11 mouse cellular contexts compared by ENCODE assay signal in genomic region chr16:44565328-44566210, GRCm38 (mm10). TPM values are rescaled to one million over a fixed set of nuclear protein-coding genes. Genes with fewer than 3 reads are reported as not detected.
A peak's percentile ranks its signal among the peaks of the same experiment; 100 is the strongest.
DNase-seq lines count a peak whose midpoint lies in the region; ATAC-seq and TF ChIP-seq lines count a peak whose summit lies in the region.
"Had no signal": no experiment of that assay in that cellular context is flagged by ENCODE, and none has a peak within 500 bp of the region (broad histone marks: within the 10 kb centered on the region; RNA-seq: fewer than 3 reads in every experiment).

No protein-coding gene starts in this region.

- 50% methylated on average over 22 of the region's 22 CpGs for WGBS in heart, embryonic 12.5 days
- 28% methylated on average over 22 of the region's 22 CpGs for WGBS in embryonic facial prominence, embryonic 11.5 days
- 35% methylated on average over 22 of the region's 22 CpGs for WGBS in hindbrain, embryonic 11.5 days
- 18% methylated on average over 22 of the region's 22 CpGs for WGBS in midbrain, postnatal 0 days

- H3K9me3 ChIP-seq in heart, embryonic 12.5 days (replicated peaks): peaks cover 3% of the 10 kb centered on the region; the same call in 1 of the 2 replicates
- H3K9me3 ChIP-seq in embryonic facial prominence, embryonic 11.5 days (replicated peaks; ENCODE audit: control insufficient read depth, low read length): no peaks in the 10 kb centered on the region
- no peaks in the 10 kb centered on the region for H3K9me3 ChIP-seq in hindbrain, embryonic 11.5 days (ENCODE audit: control insufficient read depth, low read length)
- H3K9me3 ChIP-seq in midbrain, postnatal 0 days (ENCODE audit: low read length): no peaks in the 10 kb centered on the region

- no peaks in the 10 kb centered on the region for H3K27me3 ChIP-seq in heart, embryonic 12.5 days (replicated peaks)
- no peaks in the 10 kb centered on the region for H3K27me3 ChIP-seq in embryonic facial prominence, embryonic 11.5 days (ENCODE audit: control insufficient read depth, insufficient read depth, low read length)
- no peaks in the 10 kb centered on the region for H3K27me3 ChIP-seq in hindbrain, embryonic 11.5 days (ENCODE audit: control insufficient read depth, insufficient read depth, low read length)
- H3K27me3 ChIP-seq in midbrain, postnatal 0 days (ENCODE audit: insufficient read depth, low read length): no peaks in the 10 kb centered on the region

- no peak for ATAC-seq in heart, embryonic 12.5 days (ENCODE audit: insufficient number of reproducible peaks, low FRiP score)
- ATAC-seq in embryonic facial prominence, embryonic 11.5 days (replicated peaks; ENCODE audit: insufficient number of reproducible peaks, low FRiP score, low TSS enrichment, low read depth): peak; percentile 81
- peak; percentile 70 for ATAC-seq in hindbrain, embryonic 11.5 days (ENCODE audit: low FRiP score)
- peak; percentile 66 for ATAC-seq in midbrain, postnatal 0 days (ENCODE audit: low FRiP score)

- no peak overlapping the region for H3K4me3 ChIP-seq in heart, embryonic 12.5 days
- peak overlapping the region; percentile 10; the same call in 1 of the 2 replicates for H3K4me3 ChIP-seq in embryonic facial prominence, embryonic 11.5 days (ENCODE audit: low read depth, low read length)
- H3K4me3 ChIP-seq in hindbrain, embryonic 11.5 days (ENCODE audit: low read depth, low read length): no peak overlapping the region
- peak overlapping the region; percentile 12; the same call in 1 of the 2 replicates for H3K4me3 ChIP-seq in midbrain, postnatal 0 days (ENCODE audit: low read depth, low read length)

- peak overlapping the region; percentile 6; the same call in 1 of the 2 replicates for H3K4me2 ChIP-seq in heart, embryonic 12.5 days
- H3K4me2 ChIP-seq in embryonic facial prominence, embryonic 11.5 days (ENCODE audit: low read depth, low read length): peak overlapping the region; percentile 25
- peak overlapping the region; percentile 12; the same call in 1 of the 2 replicates for H3K4me2 ChIP-seq in hindbrain, embryonic 11.5 days (replicated peaks; ENCODE audit: low read depth, low read length)
- H3K4me2 ChIP-seq in midbrain, postnatal 0 days (ENCODE audit: low read depth, low read length, poor library complexity, severe bottlenecking): peak overlapping the region; percentile 45

- TF ChIP-seq CTCF in midbrain, postnatal 0 days (IDR thresholded peaks at IDR 0.05): no peak

- H3K27ac ChIP-seq in heart, embryonic 12.5 days (ENCODE audit: poor library complexity, severe bottlenecking): no peak overlapping the region
- H3K27ac ChIP-seq in embryonic facial prominence, embryonic 11.5 days (replicated peaks; ENCODE audit: low read depth, low read length): peak overlapping the region; percentile 47; the same call in 1 of the 2 replicates
- H3K27ac ChIP-seq in hindbrain, embryonic 11.5 days (ENCODE audit: low read depth, low read length): peak overlapping the region; percentile 39
- H3K27ac ChIP-seq in midbrain, postnatal 0 days (ENCODE audit: low read depth, low read length): no peak overlapping the region

- no peak for DNase-seq in heart, adult 8-10 months (ENCODE audit: low spot score)
- peak; percentile 67 for DNase-seq in embryonic facial prominence, embryonic 11.5 days (ENCODE audit: low spot score)
- no peak for DNase-seq in hindbrain, embryonic 11.5 days (ENCODE audit: low spot score)
- peak; percentile 51 for DNase-seq in midbrain, postnatal 0 days (ENCODE audit: low spot score)
- DNase-seq in adrenal gland, adult 18-20 months (ENCODE audit: low spot score in 2 of 2): no peak
- no peak for DNase-seq in testis, postnatal 10 days (ENCODE audit: low spot score)
- no peak for DNase-seq in right cerebral cortex, adult 18-20 months
- DNase-seq: adrenal gland, adult 8-10 months; kidney, adult 2 months; lung, postnatal 4 days had no signal

- H3K36me3 ChIP-seq in heart, embryonic 12.5 days: no peaks in the 10 kb centered on the region
- H3K36me3 ChIP-seq in embryonic facial prominence, embryonic 11.5 days (replicated peaks; ENCODE audit: control insufficient read depth, insufficient read depth, low read depth, low read length): no peaks in the 10 kb centered on the region
- H3K36me3 ChIP-seq in hindbrain, embryonic 11.5 days (ENCODE audit: control insufficient read depth, insufficient read depth, low read length): no peaks in the 10 kb centered on the region
- no peaks in the 10 kb centered on the region for H3K36me3 ChIP-seq in midbrain, postnatal 0 days (ENCODE audit: insufficient read depth, low read length)

- no peak overlapping the region for H3K9ac ChIP-seq in heart, embryonic 12.5 days
- H3K9ac ChIP-seq in embryonic facial prominence, embryonic 11.5 days (replicated peaks; ENCODE audit: low read length): no peak overlapping the region; the same call in 1 of the 2 replicates
- H3K9ac ChIP-seq in hindbrain, embryonic 11.5 days (ENCODE audit: low read depth, low read length): no peak overlapping the region
- H3K9ac ChIP-seq in midbrain, postnatal 0 days (replicated peaks; ENCODE audit: low read length, poor library complexity, severe bottlenecking): no peak overlapping the region

- no peaks in the 10 kb centered on the region for H3K4me1 ChIP-seq in heart, embryonic 12.5 days (replicated peaks)
- peaks cover 5% of the 10 kb centered on the region; the same call in 1 of the 2 replicates for H3K4me1 ChIP-seq in embryonic facial prominence, embryonic 11.5 days (ENCODE audit: control insufficient read depth, insufficient read depth, low read length)
- peaks cover 2% of the 10 kb centered on the region; the same call in 1 of the 2 replicates for H3K4me1 ChIP-seq in hindbrain, embryonic 11.5 days (replicated peaks; ENCODE audit: control insufficient read depth, insufficient read depth, low read length)
- no peaks in the 10 kb centered on the region for H3K4me1 ChIP-seq in midbrain, postnatal 0 days (ENCODE audit: insufficient read depth, low read length)

RNA-seq across cellular contexts. Expression of gene Boc, which starts 6.9 kb away (rescaled TPM):
- 7.9 and 9.3 TPM in 2 replicates for polyA plus RNA-seq in heart, embryonic 12.5 days (2016; fragmentation: Nextera tagmentation; extraction: Ambion mirVana)
- 1 to 10 TPM; 3.5 to 4.0 (median 3.8) TPM for total RNA-seq in heart, adult 8-10 months (2022)
- polyA plus RNA-seq in embryonic facial prominence, embryonic 11.5 days (2014; fragmentation: Nextera tagmentation; extraction: Ambion mirVana): 19.5 and 20.7 TPM in 2 replicates
- polyA plus RNA-seq in hindbrain, embryonic 11.5 days (2014; fragmentation: Nextera tagmentation; extraction: Ambion mirVana): 34.3 and 41.7 TPM in 2 replicates
- total RNA-seq in midbrain, postnatal 0 days (2014; rRNA removed): 13.5 and 24.9 TPM in 2 replicates
- 2.7 and 3.9 TPM in 2 replicates for polyA plus RNA-seq in midbrain, postnatal 0 days (2015; fragmentation: Nextera tagmentation; extraction: Ambion mirVana)
- 10 to 100 TPM; 25.2 to 48.5 TPM for total RNA-seq in adrenal gland, adult 18-20 months (2021)

Comparison
In these comparisons a context has a peak if more than half of its experiments do, and no peak if none do; other contexts are left out.
1. H3K27ac ChIP-seq: peak in embryonic facial prominence, embryonic 11.5 days (single experiment) and hindbrain, embryonic 11.5 days (single experiment); none in heart, embryonic 12.5 days (single experiment) and midbrain, postnatal 0 days (single experiment).
2. H3K4me3 ChIP-seq: peak in embryonic facial prominence, embryonic 11.5 days (single experiment) and midbrain, postnatal 0 days (single experiment); none in heart, embryonic 12.5 days (single experiment) and hindbrain, embryonic 11.5 days (single experiment).
3. DNase-seq: peak in embryonic facial prominence, embryonic 11.5 days (single experiment) and midbrain, postnatal 0 days (single experiment); none in heart, adult 8-10 months (single experiment), hindbrain, embryonic 11.5 days (single experiment), adrenal gland, adult 18-20 months (0 of 2), testis, postnatal 10 days (single experiment) and right cerebral cortex, adult 18-20 months (single experiment).
4. Peak in every context shown above with its lines, with median percentiles within 50 percentile points of each other: H3K4me2 ChIP-seq.